Mouse (Mus musculus): ENCODE data around the gene 9030612E09Rik.

9030612E09Rik gene

GRCm38 (mm10) chr10:43174326-43175155 is at the start of gene 9030612E09Rik, which contains the start of gene Sobp:
9030612E09Rik (plus strand) TSS chr10:43174704.
Sobp (minus strand) TSS chr10:43174530.
- peak; percentile 63 for DNase-seq (ENCODE audit: low read depth, low spot score)

- DNase-seq (ENCODE audit: low read depth, low spot score): no peak
Observed at GRCm38 (mm10) chr10:43128750-43129149, 45.8 kb upstream of the 9030612E09Rik start.

GRCm38 (mm10) chr10:43134027-43134426 is 40.5 kb upstream of the 9030612E09Rik start:
- no peak for DNase-seq (ENCODE audit: low read depth, low spot score)

- DNase-seq (ENCODE audit: low read depth, low spot score): no peak
Observed at GRCm38 (mm10) chr10:43143173-43143572, 31.3 kb upstream of the 9030612E09Rik start.

- no peak for DNase-seq (ENCODE audit: low read depth, low spot score)
Observed at GRCm38 (mm10) chr10:43148456-43148855, 26.0 kb upstream of the 9030612E09Rik start.

GRCm38 (mm10) chr10:43152643-43153042 is 21.9 kb upstream of the 9030612E09Rik start:
- no peak for DNase-seq (ENCODE audit: low read depth, low spot score)

- DNase-seq (ENCODE audit: low read depth, low spot score): peak; percentile 92
Observed at GRCm38 (mm10) chr10:43155046-43155560, 19.4 kb upstream of the 9030612E09Rik start.

GRCm38 (mm10) chr10:43158917-43159316 is 15.6 kb upstream of the 9030612E09Rik start:
- no peak for DNase-seq (ENCODE audit: low read depth, low spot score)

- DNase-seq (ENCODE audit: low read depth, low spot score): no peak
Observed at GRCm38 (mm10) chr10:43159333-43159732, 15.2 kb upstream of the 9030612E09Rik start.

GRCm38 (mm10) chr10:43162318-43162717 is 12.2 kb upstream of the 9030612E09Rik start:
- no peak for DNase-seq (ENCODE audit: low read depth, low spot score)

- DNase-seq (ENCODE audit: low read depth, low spot score): no peak
Observed at GRCm38 (mm10) chr10:43164406-43164805, 10.1 kb upstream of the 9030612E09Rik start.

GRCm38 (mm10) chr10:43166146-43166545 is 8.4 kb upstream of the 9030612E09Rik start:
- no peak for DNase-seq (ENCODE audit: low read depth, low spot score)

- DNase-seq (ENCODE audit: low read depth, low spot score): peak; percentile 60
Observed at GRCm38 (mm10) chr10:43166817-43167216, 7.7 kb upstream of the 9030612E09Rik start.

GRCm38 (mm10) chr10:43168847-43169246 is 5.7 kb upstream of the 9030612E09Rik start:
- DNase-seq (ENCODE audit: low read depth, low spot score): no peak

GRCm38 (mm10) chr10:43171106-43171505 is 3.4 kb upstream of the 9030612E09Rik start:
- DNase-seq (ENCODE audit: low read depth, low spot score): peak; percentile 12

GRCm38 (mm10) chr10:43172066-43172465 is 2.4 kb upstream of the 9030612E09Rik start:
- DNase-seq (ENCODE audit: low read depth, low spot score): no peak

GRCm38 (mm10) chr10:43172554-43172953 is 1.9 kb upstream of the 9030612E09Rik start:
- DNase-seq (ENCODE audit: low read depth, low spot score): no peak

- DNase-seq (ENCODE audit: low read depth, low spot score): peak; percentile 38
Observed at GRCm38 (mm10) chr10:43173141-43173827, 1.2 kb upstream of the 9030612E09Rik start.

- DNase-seq (ENCODE audit: low read depth, low spot score): peak; percentile 39
Observed at GRCm38 (mm10) chr10:43173828-43174325, 627 bp upstream of the 9030612E09Rik start.

- no peak for DNase-seq (ENCODE audit: low read depth, low spot score)
Observed at GRCm38 (mm10) chr10:43175156-43175601, 675 bp downstream of the 9030612E09Rik start.

- DNase-seq (ENCODE audit: low read depth, low spot score): no peak
Observed at GRCm38 (mm10) chr10:43180313-43180912, 5.9 kb downstream of the 9030612E09Rik start.

- DNase-seq (ENCODE audit: low read depth, low spot score): peak; percentile 81
Observed at GRCm38 (mm10) chr10:43200206-43200605, 25.7 kb downstream of the 9030612E09Rik start.
